Mouse (Mus musculus) CH12.LX (cell line): Measurements from ENCODE around the gene Cnot8. TPM values are rescaled to one million over a fixed set of nuclear protein-coding genes. Genes with fewer than 3 reads are reported as not detected.

Source experiments
- DNase-seq: peaks from one replicate; pipeline ENCODE4 v3.0.0-alpha.2; 2013; ENCODE audit errors: extremely low read depth
- H3K27ac ChIP-seq: 2 replicates; pipeline ENCODE4 v1.5.1; 2012; ENCODE audit warnings: low read depth, mild to moderate bottlenecking, control low read depth, moderate library complexity; ENCODE audit not compliant: insufficient read depth
- H3K27me3 ChIP-seq: replicated peaks from 2 replicates; pipeline ENCODE3; 2012; ENCODE audit warnings: inconsistent platforms
- H3K36me3 ChIP-seq, 2 experiments: replicated peaks in 1 of 2; 2 replicates each; pipeline versions ENCODE3 to v1.6.1; 2012; ENCODE audit warnings: inconsistent platforms in 1 of 2, low read length in 1 of 2, mild to moderate bottlenecking in 1 of 2, mixed read lengths in 1 of 2, moderate library complexity in 1 of 2; ENCODE audit not compliant: control insufficient read depth in 1 of 2, insufficient read depth in 1 of 2
- H3K4me1 ChIP-seq, 2 experiments: 2 replicates each; pipeline ENCODE4 v1.6.1; 2012; ENCODE audit warnings: inconsistent platforms in 1 of 2, moderate library complexity in 1 of 2; ENCODE audit not compliant: insufficient read depth in 2 of 2, control insufficient read depth in 1 of 2
- H3K4me2 ChIP-seq: 2 replicates; pipeline ENCODE4 v1.6.1; 2012; ENCODE audit warnings: low read depth, mild to moderate bottlenecking, control low read depth; ENCODE audit not compliant: poor library complexity, insufficient read depth, severe bottlenecking
- H3K4me3 ChIP-seq, 3 experiments: fragments of 150-350 bp in 1 of 3; sonication (generic) in 1 of 3; replicated peaks in 1 of 3; 2 replicates each; pipeline versions ENCODE3 to v1.5.1; 2011 to 2012; ENCODE audit warnings: low read depth in 2 of 3, low read length in 2 of 3, mild to moderate bottlenecking in 2 of 3, moderate library complexity in 2 of 3, control low read depth in 1 of 3, improper control_type of control experiment in 1 of 3, inconsistent platforms in 1 of 3, mixed read lengths in 1 of 3; ENCODE audit not compliant: poor library complexity in 1 of 3
- H3K79me2 ChIP-seq: replicated peaks from 2 replicates; pipeline ENCODE4 v1.6.1; 2012; ENCODE audit warnings: mild to moderate bottlenecking, moderate library complexity; ENCODE audit not compliant: control insufficient read depth, poor library complexity, insufficient read depth, severe bottlenecking; ENCODE audit errors: extremely low read depth
- H3K9ac ChIP-seq: 2 replicates; pipeline ENCODE4 v1.6.1; 2012; ENCODE audit warnings: low read depth, mild to moderate bottlenecking, control low read depth, moderate library complexity; ENCODE audit not compliant: insufficient read depth
- H3K9me3 ChIP-seq: replicated peaks from 2 replicates; pipeline ENCODE3; 2012; ENCODE audit warnings: low read length, inconsistent platforms, mixed read lengths
- BHLHE40 ChIP-seq: IDR thresholded peaks from 2 replicates; pipeline ENCODE4 v1.6.1; 2011; ENCODE audit warnings: mild to moderate bottlenecking, low read depth, low read length, improper control_type of control experiment
- CHD1 ChIP-seq: IDR thresholded peaks from 2 replicates; pipeline ENCODE4 v1.6.1; 2012; ENCODE audit warnings: low read depth, low read length, improper control_type of control experiment, inconsistent platforms
- CHD2 ChIP-seq: IDR thresholded peaks from 2 replicates; pipeline ENCODE4 v1.6.1; 2011; ENCODE audit warnings: low read length, improper control_type of control experiment
- CTCF ChIP-seq, 2 experiments: IDR thresholded peaks in 1 of 2; conservative IDR thresholded peaks in 1 of 2; 2 replicates each; pipeline ENCODE4 v1.5.1; 2011 to 2012; ENCODE audit warnings: low read depth in 2 of 2, low read length in 2 of 2, improper control_type of control experiment in 1 of 2, inconsistent platforms in 1 of 2, mild to moderate bottlenecking in 1 of 2, moderate library complexity in 1 of 2
- ELF1 ChIP-seq: IDR thresholded peaks from 2 replicates; pipeline ENCODE4 v1.6.1; 2014; ENCODE audit warnings: low read depth, mild to moderate bottlenecking, inconsistent platforms, low read length, improper control_type of control experiment
- ETS1 ChIP-seq: conservative IDR thresholded peaks from 2 replicates; pipeline ENCODE4 v1.6.1; 2012; ENCODE audit warnings: low read depth, mild to moderate bottlenecking, inconsistent platforms, low read length, improper control_type of control experiment, moderate library complexity
- GABPA ChIP-seq: IDR thresholded peaks from 2 replicates; pipeline ENCODE4 v1.6.1; 2012; ENCODE audit warnings: low read depth, low read length, improper control_type of control experiment, inconsistent platforms; ENCODE audit not compliant: insufficient replicate concordance
- HCFC1 ChIP-seq: IDR thresholded peaks from 2 replicates; pipeline ENCODE4 v1.6.1; 2012; ENCODE audit warnings: low read depth, mild to moderate bottlenecking, inconsistent platforms, low read length, improper control_type of control experiment
- IRF4 ChIP-seq: IDR thresholded peaks from 2 replicates; pipeline ENCODE4 v1.6.1; 2014; ENCODE audit warnings: low read depth, mild to moderate bottlenecking, inconsistent platforms, low read length, improper control_type of control experiment
- KAT2A ChIP-seq: IDR thresholded peaks from 2 replicates; pipeline ENCODE4 v1.6.1; 2012; ENCODE audit warnings: low read length, improper control_type of control experiment, inconsistent platforms; ENCODE audit not compliant: insufficient replicate concordance
- NELFE ChIP-seq: IDR thresholded peaks from 2 replicates; pipeline ENCODE4 v1.6.1; 2011; ENCODE audit warnings: low read depth, low read length, improper control_type of control experiment
- RAD21 ChIP-seq: IDR thresholded peaks from 2 replicates; pipeline ENCODE4 v1.6.1; 2011; ENCODE audit warnings: low read depth, mild to moderate bottlenecking, low read length, improper control_type of control experiment, moderate library complexity
- SMC3 ChIP-seq: IDR thresholded peaks from 2 replicates; pipeline ENCODE4 v1.6.1; 2011; ENCODE audit warnings: low read depth, low read length, improper control_type of control experiment
- USF1 ChIP-seq: IDR thresholded peaks from 2 replicates; pipeline ENCODE4 v1.6.1; 2014; ENCODE audit warnings: low read depth, mild to moderate bottlenecking, inconsistent platforms, low read length, improper control_type of control experiment
- dilution Hi-C: fragments of 300-500 bp; cut with MboI; formaldehyde crosslinking; loops from 2 replicates; pipeline ENCODE4 v1.14.3; 2020; ENCODE audit warnings: low sequenced_read_pairs; ENCODE audit not compliant: extremely low pct_unique_long_range_greater_than_20kb, extremely low pct_ligation_motif_present
- in situ Hi-C: fragments of 300-500 bp; cut with MboI; formaldehyde crosslinking; loops from 3 replicates; pipeline ENCODE4 v1.14.3; 2019; ENCODE audit warnings: low sequenced_read_pairs, low pct_ligation_motif_present, low pct_unique_long_range_greater_than_20kb, mixed read lengths
- polyA plus RNA-seq: library from polyadenylated mRNA; unstranded; fragments of >175 nt; gene quantifications from 2 replicates; pipeline ENCODE4 v1.2.1, GENCODE M21; 2012; ENCODE audit warnings: low read depth; ENCODE audit not compliant: insufficient read length
- total RNA-seq, 2 experiments: library from RNA; depleted of rRNA; stranded (reverse); fragments of 300-350 nt in 1 of 2; fragments of >200 nt in 1 of 2; gene quantifications; 2 replicates each; pipeline ENCODE4 v1.2.3; 2012 to 2014

The Cnot8 gene
- total and polyA plus RNA-seq, 3 experiments, result 90.2 to 134 (median 91.9) TPM

- Histone ChIP-seq H3K27ac (no peak overlapping the region), H3K4me1 (no peaks in the 10 kb centered on the region), H3K36me3 (peaks cover 88 to 99% of the 10 kb centered on the region in 2 experiments), H3K9ac (no peak overlapping the region), H3K27me3 (no peaks in the 10 kb centered on the region), H3K79me2 (no peaks in the 10 kb centered on the region), H3K4me2 (no peak overlapping the region), H3K4me3 (no peak overlapping the region), H3K9me3 (no peaks in the 10 kb centered on the region)
- no peak for DNase-seq
- in situ Hi-C loops (no loop called here), dilution Hi-C loops (no loop called here)
- no peak for TF ChIP-seq CTCF (conservative IDR thresholded peaks at IDR 0.05 in 1 of 2, IDR thresholded peaks at IDR 0.05 in 1 of 2; ENCODE audit: low read depth in 2 of 2, low read length in 2 of 2)
- TF ChIP-seq CHD2, result no peak
- TF ChIP-seq NELFE, result no peak
- no peak for TF ChIP-seq RAD21
- TF ChIP-seq CHD1, result no peak
- no peak for TF ChIP-seq GABPA
- TF ChIP-seq BHLHE40, result no peak
- TF ChIP-seq KAT2A, result no peak
- TF ChIP-seq ELF1, result no peak
- no peak for TF ChIP-seq SMC3
- no peak for TF ChIP-seq USF1
Observed at GRCm38 (mm10) chr11:58132026-58132425, 28.1 kb downstream of the Cnot8 start.

GRCm38 (mm10) chr11:58134869-58135268 lies 30.9 kb downstream of the Cnot8 start:
- peaks cover 86 to 100% of the 10 kb centered on the region in 2 experiments for H3K36me3 ChIP-seq
- dilution Hi-C loops, result no loop called here
- H3K79me2 ChIP-seq, result no peaks in the 10 kb centered on the region
- no peak overlapping the region for H3K4me2 ChIP-seq
- no peaks in the 10 kb centered on the region for H3K27me3 ChIP-seq
- no peaks in the 10 kb centered on the region for H3K9me3 ChIP-seq
- no peak overlapping the region for H3K27ac ChIP-seq
- TF ChIP-seq HCFC1 (no peak), RAD21 (no peak), USF1 (no peak)
- no peak overlapping the region for H3K9ac ChIP-seq
- H3K4me1 ChIP-seq, result no peaks in the 10 kb centered on the region
- no peak for DNase-seq
- no peak overlapping the region for H3K4me3 ChIP-seq
- in situ Hi-C loops, result no loop called here

GRCm38 (mm10) chr11:58135296-58135695 lies 31.3 kb downstream of the Cnot8 start:
- Histone ChIP-seq H3K4me1 (no peaks in the 10 kb centered on the region), H3K79me2 (no peaks in the 10 kb centered on the region), H3K27ac (no peak overlapping the region), H3K9me3 (no peaks in the 10 kb centered on the region), H3K27me3 (no peaks in the 10 kb centered on the region), H3K9ac (no peak overlapping the region)
- DNase-seq, result no peak
- TF ChIP-seq CHD2 (no peak), NELFE (no peak), USF1 (no peak), IRF4 (no peak), ETS1 (no peak)
- TF ChIP-seq, all 38 proteins: peak for 0
- peaks cover 84 to 100% of the 10 kb centered on the region in 2 experiments for H3K36me3 ChIP-seq
- in situ Hi-C loops (no loop called here), dilution Hi-C loops (no loop called here)
- H3K4me2 ChIP-seq, result no peak overlapping the region
- no peak overlapping the region for H3K4me3 ChIP-seq
